Mouse (Mus musculus) cerebellum, adult (tissue): ENCODE data around the gene Ssxb1.
"Not testable (repeated sequence)": the region's sequence is repeated elsewhere in the genome, so short reads cannot be mapped to it uniquely, and the experiment has no call there.

Experiments used
- ATAC-seq: cut with Nextera tagmentation; 2 replicates; pipeline ENCODE4 v1.9.2; 2017; ENCODE audit warnings: mild to moderate bottlenecking, moderate library complexity, mixed read lengths; ENCODE audit not compliant: insufficient number of reproducible peaks, low FRiP score, low TSS enrichment

Gene Ssxb1

GRCm38 (mm10) chrX:8413005-8413404, at the start of gene Ssxb1:
Gene Ssxb1, plus strand, starts transcription at chrX:8413305.
- not testable (repeated sequence) for ATAC-seq

- not testable (repeated sequence) for ATAC-seq
These were observed 46.4 kb upstream of the Ssxb1 start, which contains the start of gene Ssxb9 for GRCm38 (mm10) chrX:8366678-8367077. Gene Ssxb9, plus strand, starts transcription at chrX:8366978.

GRCm38 (mm10) chrX:8461626-8462025, 48.5 kb downstream of the Ssxb1 start, which contains the start of gene Ssxb2:
Gene Ssxb2, minus strand, starts transcription at chrX:8461726.
- not testable (repeated sequence) for ATAC-seq
